Mouse (Mus musculus) hindbrain, embryonic 13.5 days (tissue): Measurements from ENCODE around the gene Ccl7. TPM values are rescaled to one million over a fixed set of nuclear protein-coding genes. Genes with fewer than 3 reads are reported as not detected.

Source experiments
- ATAC-seq: fragments of 200-750 bp; cut with Nextera tagmentation; 2 replicates; pipeline ENCODE4 v1.8.0; 2017; ENCODE audit warnings: moderate TSS enrichment; ENCODE audit not compliant: low FRiP score
- H3K27ac ChIP-seq: fragments of 300-500 bp; sonication (generic); 2 replicates; pipeline ENCODE4 v1.5.1; 2015; ENCODE audit warnings: inconsistent platforms, mild to moderate bottlenecking, moderate library complexity
- H3K27me3 ChIP-seq: fragments of 300-500 bp; sonication (generic); 2 replicates; pipeline ENCODE4 v1.6.1; 2015; ENCODE audit warnings: mild to moderate bottlenecking, inconsistent platforms
- H3K36me3 ChIP-seq: fragments of 300-500 bp; sonication (generic); 2 replicates; pipeline ENCODE4 v1.6.1; 2015; ENCODE audit warnings: mild to moderate bottlenecking, inconsistent platforms
- H3K4me1 ChIP-seq: fragments of 300-500 bp; sonication (generic); replicated peaks from 2 replicates; pipeline ENCODE4 v1.6.1; 2015; ENCODE audit warnings: inconsistent platforms
- H3K4me2 ChIP-seq: fragments of 300-500 bp; sonication (generic); 2 replicates; pipeline ENCODE4 v1.6.1; 2015; ENCODE audit warnings: inconsistent platforms, mild to moderate bottlenecking, moderate library complexity
- H3K4me3 ChIP-seq: fragments of 300-500 bp; sonication (generic); 2 replicates; pipeline ENCODE4 v1.5.1; 2015; ENCODE audit warnings: mild to moderate bottlenecking, inconsistent platforms
- H3K9ac ChIP-seq: fragments of 300-500 bp; sonication (generic); 2 replicates; pipeline ENCODE4 v1.6.1; 2015; ENCODE audit warnings: mild to moderate bottlenecking, inconsistent platforms
- H3K9me3 ChIP-seq: fragments of 300-500 bp; sonication (generic); 2 replicates; pipeline ENCODE4 v1.6.1; 2016; ENCODE audit warnings: inconsistent platforms
- WGBS: fragments of 180-500 bp; shearing (Covaris S2); methylation state at CpG from one replicate; pipeline ENCODE4 v1.1.7; 2015; 5-methylcytosine and 5-hydroxymethylcytosine counted together
- polyA plus RNA-seq: library from polyadenylated mRNA; unstranded; fragments of >200 nt; fragmentation: Nextera tagmentation; extraction: Ambion mirVana; gene quantifications from 2 replicates; pipeline ENCODE4 v1.2.1, GENCODE M21; 2015

Ccl7 gene
- polyA plus RNA-seq, 1 experiment from 2014 or later, result 0.57 TPM

- no peak for ATAC-seq
- Histone ChIP-seq H3K27ac (no peak overlapping the region), H3K9ac (no peak overlapping the region), H3K9me3 (no peaks in the 10 kb centered on the region), H3K4me3 (no peak overlapping the region), H3K4me2 (no peak overlapping the region), H3K27me3 (no peaks in the 10 kb centered on the region), H3K36me3 (no peaks in the 10 kb centered on the region), H3K4me1 (0 out of 2 replicates have a peak, but pooled peaks cover 2% of the 10 kb centered on the region)
- 83% methylated on average over 3 of the region's 3 CpGs for WGBS
Observed at GRCm38 (mm10) chr11:82016181-82016780, 29.2 kb upstream of the Ccl7 start.

DNA sequence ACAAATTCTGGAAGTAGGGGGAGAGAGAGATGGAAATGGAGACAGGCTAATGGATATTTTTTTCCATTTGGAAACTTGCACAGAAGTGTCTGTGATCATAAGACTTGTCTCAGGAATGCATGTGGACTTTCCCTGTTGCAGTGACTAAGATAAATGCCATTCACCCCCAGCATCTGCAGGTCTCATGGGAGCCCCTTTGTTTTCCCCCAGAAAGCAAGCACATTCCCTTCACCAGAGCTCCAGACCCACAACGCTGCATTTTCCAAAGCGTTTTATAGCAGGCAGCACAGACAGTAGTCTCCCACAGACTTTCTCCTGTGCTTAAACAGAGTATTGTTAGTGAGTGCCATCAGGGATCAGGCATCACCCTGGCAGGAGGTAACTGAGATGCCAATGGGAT lies 26.1 kb upstream of the Ccl7 start:
- H3K36me3 ChIP-seq, result no peaks in the 10 kb centered on the region
- ATAC-seq, result no peak
- H3K27me3 ChIP-seq, result no peaks in the 10 kb centered on the region
- H3K9me3 ChIP-seq, result no peaks in the 10 kb centered on the region
- H3K4me2 ChIP-seq, result no peak overlapping the region
- no peak overlapping the region for H3K9ac ChIP-seq
- 30% methylated on average over 2 of the region's 2 CpGs for WGBS
- 0 out of 2 replicates have a peak, but pooled peaks cover 2% of the 10 kb centered on the region for H3K4me1 ChIP-seq
- no peak overlapping the region for H3K27ac ChIP-seq
- H3K4me3 ChIP-seq, result no peak overlapping the region

GRCm38 (mm10) chr11:82019793-82020192 lies 25.7 kb upstream of the Ccl7 start:
- no peak overlapping the region for H3K9ac ChIP-seq
- H3K9me3 ChIP-seq, result no peaks in the 10 kb centered on the region
- H3K4me1 ChIP-seq, result 0 out of 2 replicates have a peak, but pooled peaks cover 2% of the 10 kb centered on the region
- H3K4me3 ChIP-seq, result no peak overlapping the region
- no peaks in the 10 kb centered on the region for H3K36me3 ChIP-seq
- no peaks in the 10 kb centered on the region for H3K27me3 ChIP-seq
- no peak overlapping the region for H3K27ac ChIP-seq
- no peak overlapping the region for H3K4me2 ChIP-seq
- no peak for ATAC-seq

DNA sequence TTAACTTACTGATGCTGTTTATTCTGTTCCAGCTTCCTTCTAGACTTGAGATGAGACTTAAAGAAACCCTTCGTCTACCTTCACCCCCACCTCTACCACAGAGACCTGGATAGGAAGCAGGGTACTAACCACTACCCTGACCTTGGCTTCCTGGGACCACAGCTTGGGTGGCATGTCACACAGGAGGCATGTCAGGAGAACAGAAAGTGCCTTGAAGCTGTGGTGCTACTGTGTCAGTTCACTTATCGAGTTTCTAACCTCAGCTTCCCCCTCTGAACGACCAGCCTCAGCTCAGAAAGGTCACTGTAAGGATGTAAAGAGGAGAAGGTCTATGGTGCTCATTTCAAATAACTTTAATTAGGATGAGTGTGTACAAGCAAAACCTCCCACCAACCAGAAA lies 24.1 kb upstream of the Ccl7 start:
- Histone ChIP-seq H3K4me2 (no peak overlapping the region), H3K36me3 (no peaks in the 10 kb centered on the region), H3K4me3 (no peak overlapping the region), H3K9me3 (no peaks in the 10 kb centered on the region), H3K27me3 (no peaks in the 10 kb centered on the region), H3K4me1 (0 out of 2 replicates have a peak, but pooled peaks cover 2% of the 10 kb centered on the region), H3K27ac (no peak overlapping the region), H3K9ac (no peak overlapping the region)
- 77% methylated on average over 3 of the region's 3 CpGs for WGBS
- ATAC-seq, result no peak

- Histone ChIP-seq H3K27me3 (no peaks in the 10 kb centered on the region), H3K36me3 (no peaks in the 10 kb centered on the region), H3K4me2 (no peak overlapping the region), H3K4me3 (no peak overlapping the region), H3K9me3 (no peaks in the 10 kb centered on the region), H3K9ac (no peak overlapping the region), H3K4me1 (0 out of 2 replicates have a peak, but pooled peaks cover 2% of the 10 kb centered on the region), H3K27ac (no peak overlapping the region)
- WGBS, result 86% methylated on average over 6 of the region's 6 CpGs
- ATAC-seq, result no peak
Observed at GRCm38 (mm10) chr11:82022504-82023056, 22.9 kb upstream of the Ccl7 start.

- Histone ChIP-seq H3K36me3 (no peaks in the 10 kb centered on the region), H3K4me2 (no peak overlapping the region), H3K27ac (no peak overlapping the region), H3K27me3 (no peaks in the 10 kb centered on the region), H3K9me3 (no peaks in the 10 kb centered on the region), H3K4me3 (no peak overlapping the region), H3K4me1 (0 out of 2 replicates have a peak, but pooled peaks cover 2% of the 10 kb centered on the region), H3K9ac (no peak overlapping the region)
- no peak for ATAC-seq
- WGBS, result 88% methylated on average over 4 of the region's 4 CpGs
Observed at GRCm38 (mm10) chr11:82023769-82024168, 21.7 kb upstream of the Ccl7 start.

DNA sequence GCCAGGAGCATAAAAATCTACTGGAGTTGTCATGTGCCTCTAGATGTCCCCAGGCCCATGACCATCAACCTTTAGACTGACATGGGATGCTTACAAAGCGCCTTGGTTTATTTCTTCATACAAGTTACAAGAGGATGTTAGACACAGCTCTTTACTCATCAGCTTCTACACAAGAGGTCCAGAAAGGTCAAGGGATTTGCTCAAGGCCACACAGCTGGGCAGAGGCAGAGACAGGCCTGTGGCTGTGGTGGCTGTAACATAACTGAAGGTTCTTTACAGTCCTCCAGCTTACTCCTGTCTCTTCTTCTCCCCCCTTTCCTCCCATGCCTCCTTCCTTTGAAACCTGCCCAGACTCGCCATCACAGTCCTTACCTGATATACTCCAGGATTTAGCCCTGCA lies 15.3 kb upstream of the Ccl7 start:
- Histone ChIP-seq H3K4me2 (no peak overlapping the region), H3K9ac (no peak overlapping the region), H3K4me3 (no peak overlapping the region), H3K36me3 (no peaks in the 10 kb centered on the region), H3K4me1 (peaks cover 11% of the 10 kb centered on the region), H3K27me3 (no peaks in the 10 kb centered on the region), H3K9me3 (no peaks in the 10 kb centered on the region), H3K27ac (no peak overlapping the region)
- 85% methylated on average over 2 of the region's 2 CpGs for WGBS
- no peak for ATAC-seq

DNA sequence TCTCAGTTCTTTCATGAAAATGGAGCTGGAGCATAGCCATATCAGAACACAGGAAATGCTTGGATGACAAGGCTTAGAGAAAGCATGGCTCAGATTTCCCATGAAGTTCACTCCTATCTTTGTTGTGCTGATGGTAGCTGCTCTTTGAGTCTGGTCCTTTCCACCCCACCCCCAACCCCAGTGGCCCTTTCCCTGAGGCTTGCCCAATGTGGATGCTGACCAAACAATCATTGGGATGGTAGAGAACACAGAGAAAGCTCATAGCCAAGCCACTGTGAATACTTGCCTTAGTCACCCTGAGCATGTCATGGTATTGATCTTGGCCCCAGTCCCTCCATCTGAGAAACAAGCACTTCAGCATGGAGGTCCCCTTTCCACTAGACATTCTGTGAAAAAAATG lies 13.4 kb upstream of the Ccl7 start:
- Histone ChIP-seq H3K9ac (no peak overlapping the region), H3K36me3 (no peaks in the 10 kb centered on the region), H3K27me3 (no peaks in the 10 kb centered on the region), H3K9me3 (no peaks in the 10 kb centered on the region), H3K4me3 (no peak overlapping the region), H3K4me2 (no peak overlapping the region), H3K4me1 (peaks cover 16% of the 10 kb centered on the region), H3K27ac (peak overlapping the region; percentile 36; the same call in 1 of the 2 replicates)
- ATAC-seq, result no peak

- Histone ChIP-seq H3K4me3 (no peak overlapping the region), H3K9ac (no peak overlapping the region), H3K27me3 (no peaks in the 10 kb centered on the region), H3K36me3 (no peaks in the 10 kb centered on the region), H3K4me1 (peaks cover 16% of the 10 kb centered on the region), H3K4me2 (no peak overlapping the region), H3K27ac (peak overlapping the region; percentile 36), H3K9me3 (no peaks in the 10 kb centered on the region)
- no peak for ATAC-seq
- WGBS, result 31% methylated on average over 8 of the region's 8 CpGs
Observed at GRCm38 (mm10) chr11:82032678-82033344, 12.7 kb upstream of the Ccl7 start.

GRCm38 (mm10) chr11:82034446-82034845 lies 11.1 kb upstream of the Ccl7 start:
- no peaks in the 10 kb centered on the region for H3K36me3 ChIP-seq
- ATAC-seq, result no peak
- H3K4me3 ChIP-seq, result no peak overlapping the region
- no peak overlapping the region for H3K9ac ChIP-seq
- no peaks in the 10 kb centered on the region for H3K9me3 ChIP-seq
- H3K27ac ChIP-seq, result no peak overlapping the region
- H3K4me1 ChIP-seq, result peaks cover 16% of the 10 kb centered on the region
- no peaks in the 10 kb centered on the region for H3K27me3 ChIP-seq
- H3K4me2 ChIP-seq, result no peak overlapping the region
- WGBS, result 90% methylated on average over 7 of the region's 7 CpGs

DNA sequence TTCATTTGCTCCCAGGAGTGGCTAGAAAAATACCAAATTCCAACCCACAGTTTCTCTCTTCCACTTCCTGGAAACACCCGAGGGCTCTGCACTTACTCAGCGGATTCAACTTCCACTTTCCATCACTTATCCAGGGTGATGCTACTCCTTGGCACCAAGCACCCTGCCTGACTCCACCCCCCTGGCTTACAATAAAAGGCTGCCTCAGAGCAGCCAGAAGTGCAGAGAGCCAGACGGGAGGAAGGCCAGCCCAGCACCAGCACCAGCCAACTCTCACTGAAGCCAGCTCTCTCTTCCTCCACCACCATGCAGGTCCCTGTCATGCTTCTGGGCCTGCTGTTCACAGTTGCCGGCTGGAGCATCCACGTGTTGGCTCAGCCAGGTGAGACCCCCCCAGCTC lies 10.2 kb upstream of the Ccl7 start, which contains the start of gene Ccl2:
Gene Ccl2, plus strand, starts transcription at position 216 of the 400 bp plus-strand sequence.
- no peak within 1 kb of the TSS for H3K27ac ChIP-seq
- no peak within 1 kb of the TSS for H3K9ac ChIP-seq
- no peaks in the 10 kb centered on the region for H3K36me3 ChIP-seq
- no peak for ATAC-seq
- peaks cover 16% of the 10 kb centered on the region for H3K4me1 ChIP-seq
- no peaks in the 10 kb centered on the region for H3K27me3 ChIP-seq
- H3K4me3 ChIP-seq, result no peak within 1 kb of the TSS
- WGBS, result 49% methylated on average over 5 of the region's 5 CpGs
- no peak within 1 kb of the TSS for H3K4me2 ChIP-seq
- no peaks in the 10 kb centered on the region for H3K9me3 ChIP-seq

GRCm38 (mm10) chr11:82035857-82036256 lies 9.7 kb upstream of the Ccl7 start:
- 93% methylated on average over 2 of the region's 2 CpGs for WGBS
- peaks cover 16% of the 10 kb centered on the region for H3K4me1 ChIP-seq
- H3K4me3 ChIP-seq, result no peak overlapping the region

DNA sequence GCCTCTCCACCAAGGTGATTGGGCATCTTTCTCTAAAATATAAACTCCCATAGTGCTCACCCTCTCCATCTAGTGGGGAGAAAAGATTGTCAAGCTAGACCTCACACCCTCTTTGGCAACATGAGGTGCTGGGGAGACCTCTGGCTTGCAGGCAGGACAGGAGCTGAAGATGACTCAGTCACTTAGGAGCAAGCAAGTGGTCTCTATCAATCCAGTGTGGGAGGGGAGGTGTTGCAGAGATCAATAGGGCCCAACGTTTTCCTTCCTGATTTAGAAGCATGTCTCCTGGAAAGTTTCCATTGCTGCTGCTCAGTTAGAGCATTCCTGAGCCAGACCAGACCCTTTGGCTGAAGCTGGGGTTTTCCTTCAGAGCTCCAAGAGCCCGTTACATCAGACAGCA lies 7.0 kb upstream of the Ccl7 start, which contains the start of gene Gm17268:
Gene Gm17268, minus strand, starts transcription at position 28 of the 400 bp plus-strand sequence.
- 67% methylated on average over 2 of the region's 2 CpGs for WGBS
- no peak for ATAC-seq
- Histone ChIP-seq H3K27ac (no peak within 1 kb of the TSS), H3K9me3 (no peaks in the 10 kb centered on the region), H3K27me3 (no peaks in the 10 kb centered on the region), H3K36me3 (no peaks in the 10 kb centered on the region), H3K4me1 (0 out of 2 replicates have a peak, but pooled peaks cover 4% of the 10 kb centered on the region), H3K4me3 (no peak within 1 kb of the TSS), H3K9ac (no peak within 1 kb of the TSS), H3K4me2 (no peak within 1 kb of the TSS)

More at GRCm38 (mm10) chr11:82035857-82036256, 9.7 kb upstream of the Ccl7 start:
- Histone ChIP-seq H3K9me3 (no peaks in the 10 kb centered on the region), H3K36me3 (no peaks in the 10 kb centered on the region), H3K27me3 (no peaks in the 10 kb centered on the region), H3K9ac (no peak overlapping the region), H3K27ac (no peak overlapping the region), H3K4me2 (no peak overlapping the region)
- no peak for ATAC-seq
